Mouse (Mus musculus): ENCODE measurements around the gene Phox2a. TPM values are rescaled to one million over a fixed set of nuclear protein-coding genes. Genes with fewer than 3 reads are reported as not detected.

The Phox2a gene
- polyA plus RNA-seq, 1 experiment from 2014 or later = 0.77 TPM

DNA sequence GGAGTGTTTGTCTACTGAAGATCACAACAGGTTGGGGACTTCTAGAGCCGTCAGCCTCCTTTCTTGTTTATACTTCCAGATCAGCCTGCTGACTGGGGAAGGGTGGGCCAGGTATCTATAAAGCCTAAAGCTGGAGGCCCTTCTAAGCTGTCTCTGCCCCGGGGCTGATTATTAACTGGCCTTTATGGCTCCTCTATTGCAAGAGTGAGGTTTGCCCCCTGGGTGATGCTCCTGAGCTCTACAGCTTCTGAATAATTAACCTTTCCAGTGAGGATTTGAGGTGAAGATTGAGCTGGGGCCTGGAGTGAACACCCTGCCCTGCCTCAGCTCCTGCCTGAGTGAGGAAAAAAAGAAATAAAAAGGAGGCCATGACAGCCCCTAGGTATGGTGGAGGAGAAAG is 52.5 kb downstream of the Phox2a start, which contains the start of gene Folr1:
TSS of gene Folr1 (minus strand) at position 160 of the 400 bp plus-strand sequence.
- Histone ChIP-seq H3K27ac (no peak within 1 kb of the TSS), H3K4me2 (no peak within 1 kb of the TSS), H3K4me1 (no peaks in the 10 kb centered on the region), H3K36me3 (no peaks in the 10 kb centered on the region), H3K27me3 (no peaks in the 10 kb centered on the region), H3K9me3 (no peaks in the 10 kb centered on the region), H3K4me3 (no peak within 1 kb of the TSS), H3K9ac (no peak within 1 kb of the TSS)
- 66% methylated on average over 2 of the region's 2 CpGs for WGBS
- no peak for ATAC-seq (ENCODE audit: borderline replicate concordance, extremely low read depth, low FRiP score, low TSS enrichment)

DNA sequence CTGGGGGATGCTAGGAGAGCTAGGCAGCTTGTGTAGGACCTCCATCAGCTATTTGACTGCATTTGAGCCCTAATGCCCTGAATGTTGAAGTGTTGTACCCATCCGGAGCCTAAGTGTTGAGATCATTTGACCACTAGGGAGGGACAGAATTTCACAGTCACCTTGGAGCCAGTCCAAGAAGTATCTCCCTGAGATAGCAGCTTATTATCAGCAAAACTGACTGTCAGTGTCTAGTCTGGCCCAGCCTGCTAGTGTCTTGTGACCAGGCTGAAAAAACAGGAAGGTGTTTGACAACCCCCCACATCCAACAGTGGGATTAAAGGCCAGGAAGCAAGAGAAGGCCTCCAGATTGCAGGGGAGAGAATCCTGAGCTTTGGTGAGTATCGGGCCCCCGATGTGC is 53.2 kb downstream of the Phox2a start:
- H3K9ac ChIP-seq = no peak overlapping the region
- no peak overlapping the region for H3K27ac ChIP-seq
- ATAC-seq (ENCODE audit: borderline replicate concordance, extremely low read depth, low FRiP score, low TSS enrichment) = no peak

More for the DNA sequence above, 53.2 kb downstream of the Phox2a start:
- Histone ChIP-seq H3K9me3 (no peaks in the 10 kb centered on the region), H3K4me1 (no peaks in the 10 kb centered on the region), H3K4me3 (no peak overlapping the region), H3K4me2 (no peak overlapping the region), H3K27me3 (no peaks in the 10 kb centered on the region), H3K36me3 (no peaks in the 10 kb centered on the region)
- WGBS = 51% methylated on average over 3 of the region's 3 CpGs

Other genes with a start within 250 kb of the Phox2a start
- not detected in 2 replicates for gene Art2b, start 232.7 kb upstream of the Phox2a start, polyA plus RNA-seq (2015; fragmentation: Nextera tagmentation; extraction: Ambion mirVana)
- 60.0 and 64.9 TPM in 2 replicates for gene Clpb, start 154.7 kb upstream of the Phox2a start, polyA plus RNA-seq (2015; fragmentation: Nextera tagmentation; extraction: Ambion mirVana)
- gene Inppl1, start 19.9 kb downstream of the Phox2a start, polyA plus RNA-seq (2015; fragmentation: Nextera tagmentation; extraction: Ambion mirVana) = 54.7 and 61.7 TPM in 2 replicates
- 1.0 and 2.0 TPM in 2 replicates for gene Folr2, start 38.9 kb downstream of the Phox2a start, polyA plus RNA-seq (2015; fragmentation: Nextera tagmentation; extraction: Ambion mirVana)
- gene Anapc15, start 45.4 kb downstream of the Phox2a start, polyA plus RNA-seq (2015; fragmentation: Nextera tagmentation; extraction: Ambion mirVana) = 80.4 and 84.6 TPM in 2 replicates
- gene Folr1, start 52.5 kb downstream of the Phox2a start, polyA plus RNA-seq (2015; fragmentation: Nextera tagmentation; extraction: Ambion mirVana) = 0.68 and 0.95 TPM in 2 replicates
- gene Lamtor1, start 87.6 kb downstream of the Phox2a start, polyA plus RNA-seq (2015; fragmentation: Nextera tagmentation; extraction: Ambion mirVana) = 165 and 170 TPM in 2 replicates
- gene Tomt, start 88.0 kb downstream of the Phox2a start, polyA plus RNA-seq (2015; fragmentation: Nextera tagmentation; extraction: Ambion mirVana) = 0.54 and 0.59 TPM in 2 replicates
- gene Lrrc51, start 115.6 kb downstream of the Phox2a start, polyA plus RNA-seq (2015; fragmentation: Nextera tagmentation; extraction: Ambion mirVana) = 11.8 and 13.5 TPM in 2 replicates
- 68.9 and 79.4 TPM in 2 replicates for gene Numa1, start 115.8 kb downstream of the Phox2a start, polyA plus RNA-seq (2015; fragmentation: Nextera tagmentation; extraction: Ambion mirVana)
- 2.2 and 2.3 TPM in 2 replicates for gene Il18bp, start 200.4 kb downstream of the Phox2a start, polyA plus RNA-seq (2015; fragmentation: Nextera tagmentation; extraction: Ambion mirVana)
- gene Rnf121, start 247.2 kb downstream of the Phox2a start, polyA plus RNA-seq (2015; fragmentation: Nextera tagmentation; extraction: Ambion mirVana) = 25.3 and 26.0 TPM in 2 replicates
- gene Xndc1, start 247.2 kb downstream of the Phox2a start, polyA plus RNA-seq (2015; fragmentation: Nextera tagmentation; extraction: Ambion mirVana) = 32.3 and 34.4 TPM in 2 replicates
- 0.89 and 1.2 TPM in 2 replicates for gene Xntrpc, start 247.4 kb downstream of the Phox2a start, polyA plus RNA-seq (2015; fragmentation: Nextera tagmentation; extraction: Ambion mirVana)

Data from lung, embryonic 15.5 days (tissue).